Mouse (Mus musculus) E14TG2a.4 (cell line): ENCODE measurements around the gene Stag3.

Experiments used
- CTCF ChIP-seq: conservative IDR thresholded peaks from 2 replicates; pipeline ENCODE4 v1.5.1; 2014; ENCODE audit warnings: low read length
- NANOG ChIP-seq: IDR thresholded peaks from 2 replicates; pipeline ENCODE4 v1.6.1; 2014; ENCODE audit warnings: borderline replicate concordance, low read length, mixed read lengths
- POU5F1 ChIP-seq: IDR thresholded peaks from 2 replicates; pipeline ENCODE4 v1.6.1; 2014; ENCODE audit warnings: low read length, borderline replicate concordance

- TF ChIP-seq CTCF: no peak
- no peak for TF ChIP-seq POU5F1
- TF ChIP-seq NANOG: no peak
These were observed 16.5 kb upstream of the Stag3 start, which contains the start of gene BC037034 for GRCm38 (mm10) chr5:138263260-138264206.
